In the genomic region with DNA sequence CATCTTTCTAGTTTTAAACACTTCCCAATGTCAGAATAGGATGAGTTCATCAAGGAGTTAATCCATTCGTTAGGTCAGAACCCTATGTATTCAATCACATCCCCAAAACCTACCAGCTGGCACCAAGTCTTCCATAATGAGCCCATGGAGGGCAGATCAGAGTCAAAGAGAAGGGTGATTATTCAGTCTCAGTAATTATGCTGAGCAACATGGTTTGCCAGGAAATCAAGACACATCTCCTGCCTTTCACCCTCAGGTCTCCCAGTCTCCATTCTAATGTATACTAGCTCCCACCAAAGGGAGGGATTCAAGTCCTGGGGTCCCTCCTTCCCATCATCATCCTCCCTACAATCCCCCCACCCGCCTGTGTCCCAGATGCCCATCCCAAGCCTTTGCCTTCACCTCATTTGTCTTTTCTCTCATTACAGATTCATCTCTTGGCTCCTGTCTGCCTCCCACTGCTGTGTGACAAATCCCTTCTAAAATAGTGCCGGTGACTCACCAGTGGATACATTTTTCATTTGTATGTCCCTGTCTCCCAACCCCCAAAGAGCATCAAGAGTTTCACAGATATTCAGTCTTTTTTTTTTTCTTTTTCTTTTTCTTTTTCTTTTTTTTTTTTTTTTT, we compare ENCODE assay signal across 14 mouse cellular contexts. TPM values are rescaled to one million over a fixed set of nuclear protein-coding genes. Genes with fewer than 3 reads are reported as not detected.
DNase-seq lines count a peak whose midpoint lies in the region; ATAC-seq and TF ChIP-seq lines count a peak whose summit lies in the region.
"Had no signal": no experiment of that assay in that cellular context is flagged by ENCODE, and none has a peak within 500 bp of the region (broad histone marks: within the 10 kb centered on the region; RNA-seq: fewer than 3 reads in every experiment).

No protein-coding gene starts in this region.

- no peak overlapping the region for H3K4me2 ChIP-seq in kidney, embryonic 15.5 days
- H3K4me2 ChIP-seq in forebrain, embryonic 15.5 days (replicated peaks), result no peak overlapping the region
- H3K4me2 ChIP-seq: limb, embryonic 15.5 days had no signal

- peaks cover 3% of the 10 kb centered on the region for H3K4me1 ChIP-seq in cortical plate, adult 2 months (ENCODE audit: control insufficient read depth, insufficient read depth, low read length)
- H3K4me1 ChIP-seq in kidney, embryonic 15.5 days, result no peaks in the 10 kb centered on the region
- no peaks in the 10 kb centered on the region for H3K4me1 ChIP-seq in forebrain, embryonic 15.5 days
- H3K4me1 ChIP-seq: limb, embryonic 15.5 days had no signal

- peak overlapping the region; percentile 39 for H3K27ac ChIP-seq in cortical plate, adult 2 months (ENCODE audit: insufficient read depth, low read length)
- H3K27ac ChIP-seq in kidney, embryonic 15.5 days, result no peak overlapping the region
- H3K27ac ChIP-seq in forebrain, embryonic 15.5 days (replicated peaks), result no peak overlapping the region
- H3K27ac ChIP-seq: limb, embryonic 15.5 days had no signal

- no peak for ATAC-seq in kidney, embryonic 15.5 days (replicated peaks; ENCODE audit: low FRiP score)
- no peak for ATAC-seq in forebrain, embryonic 15.5 days (replicated peaks)
- ATAC-seq: intestine, postnatal 0 days had no signal

- 81% methylated on average over 3 of the region's 3 CpGs for WGBS in kidney, embryonic 15.5 days
- 79% methylated on average over 3 of the region's 3 CpGs for WGBS in forebrain, embryonic 15.5 days

- no peak for TF ChIP-seq POLR2A in cortical plate, adult 2 months (IDR thresholded peaks at IDR 0.05; ENCODE audit: extremely low read depth, insufficient read depth, low read length)

- DNase-seq in 3T3-L1 (ENCODE audit: low read depth, low spot score), result peak; percentile 82
- DNase-seq in adrenal gland, postnatal 25 days, result peak; percentile 3
- peak; percentile 43 to 47 for DNase-seq in layer of hippocampus, postnatal 36 days
- no peak for DNase-seq in spleen, postnatal 10 days (ENCODE audit: low spot score in 2 of 2)
- no peak for DNase-seq in embryo, embryonic 9.5 days (ENCODE audit: extremely low spot score)
- DNase-seq: heart, postnatal 10 days had no signal

- H3K4me3 ChIP-seq in cortical plate, adult 2 months (ENCODE audit: insufficient read depth, low read length), result no peak overlapping the region
- H3K4me3 ChIP-seq in kidney, embryonic 15.5 days (replicated peaks), result no peak overlapping the region
- no peak overlapping the region for H3K4me3 ChIP-seq in forebrain, embryonic 15.5 days
- H3K4me3 ChIP-seq: limb, embryonic 15.5 days; myocyte had no signal

- TF ChIP-seq CTCF in cortical plate, adult 2 months (IDR thresholded peaks at IDR 0.05; ENCODE audit: extremely low read depth, insufficient read depth, low read length), result no peak

- no peak overlapping the region for H3K9ac ChIP-seq in kidney, embryonic 15.5 days
- H3K9ac ChIP-seq in forebrain, embryonic 15.5 days (replicated peaks), result no peak overlapping the region
- H3K9ac ChIP-seq: limb, embryonic 15.5 days had no signal

- no peaks in the 10 kb centered on the region for H3K9me3 ChIP-seq in kidney, embryonic 15.5 days (replicated peaks)
- H3K9me3 ChIP-seq in forebrain, embryonic 15.5 days, result no peaks in the 10 kb centered on the region
- H3K9me3 ChIP-seq: limb, embryonic 15.5 days had no signal

- H3K27me3 ChIP-seq in kidney, embryonic 15.5 days, result no peaks in the 10 kb centered on the region
- H3K27me3 ChIP-seq in forebrain, embryonic 15.5 days, result no peaks in the 10 kb centered on the region
- H3K27me3 ChIP-seq: limb, embryonic 15.5 days had no signal

- H3K36me3 ChIP-seq in kidney, embryonic 15.5 days, result no peaks in the 10 kb centered on the region
- H3K36me3 ChIP-seq in forebrain, embryonic 15.5 days, result no peaks in the 10 kb centered on the region
- H3K36me3 ChIP-seq: limb, embryonic 15.5 days had no signal

RNA-seq across cellular contexts. Expression of a gene that starts 8.7 kb away (rescaled TPM):
- not detected in 2 replicates for total RNA-seq in adrenal gland, postnatal 25 days (2021)
- not detected in 2 replicates for polyA plus RNA-seq in cortical plate, adult 2 months (2012; rRNA removed)
- total RNA-seq in layer of hippocampus, postnatal 36 days (2021), result not detected
- polyA plus RNA-seq in kidney, embryonic 15.5 days (2015; fragmentation: Nextera tagmentation; extraction: Ambion mirVana), result not detected in 2 replicates
- not detected in 2 replicates for polyA plus RNA-seq in forebrain, embryonic 15.5 days (2015; fragmentation: Nextera tagmentation; extraction: Ambion mirVana)
- total RNA-seq: gastrocnemius, adult 18-20 months; heart, postnatal 10 days had no signal
- polyA plus RNA-seq: embryonic facial prominence, embryonic 11.5 days; intestine, postnatal 0 days; limb, embryonic 15.5 days had no signal

Comparison
In these comparisons a context has a peak if more than half of its experiments do, and no peak if none do; other contexts are left out.
1. DNase-seq: peak in 3T3-L1 (single experiment), adrenal gland, postnatal 25 days (single experiment) and layer of hippocampus, postnatal 36 days (2 of 2); none in spleen, postnatal 10 days (0 of 2) and embryo, embryonic 9.5 days (single experiment).